Mouse (Mus musculus): ENCODE data around the gene Vgll4. TPM values are rescaled to one million over a fixed set of nuclear protein-coding genes. Genes with fewer than 3 reads are reported as not detected.

The Vgll4 gene
- polyA plus RNA-seq, 1 experiment from 2014 or later, result 152 TPM

GRCm38 (mm10) chr6:114936941-114937313, 32.9 kb downstream of the Vgll4 start:
- no peak for ATAC-seq (ENCODE audit: low read depth)
- 79% methylated on average over 5 of the region's 5 CpGs for WGBS
- no peaks in the 10 kb centered on the region for H3K27me3 ChIP-seq (ENCODE audit: control insufficient read depth, insufficient read depth, low read depth, low read length)

GRCm38 (mm10) chr6:114936297-114936940, 33.4 kb downstream of the Vgll4 start:
- no peak overlapping the region for H3K4me3 ChIP-seq (ENCODE audit: low read length)
- 0 out of 2 replicates have a peak, but pooled peaks cover 2% of the 10 kb centered on the region for H3K9me3 ChIP-seq (ENCODE audit: control insufficient read depth, low read length)
- no peaks in the 10 kb centered on the region for H3K27me3 ChIP-seq (ENCODE audit: control insufficient read depth, insufficient read depth, low read depth, low read length)
- no peaks in the 10 kb centered on the region for H3K36me3 ChIP-seq (ENCODE audit: control insufficient read depth, insufficient read depth, low read length)
- no peak overlapping the region for H3K9ac ChIP-seq (ENCODE audit: low read length)
- H3K4me2 ChIP-seq (ENCODE audit: low read depth, low read length), result no peak overlapping the region
- peaks cover 13% of the 10 kb centered on the region for H3K4me1 ChIP-seq (replicated peaks; ENCODE audit: control insufficient read depth, insufficient read depth, low read length)
- no peak overlapping the region for H3K27ac ChIP-seq (ENCODE audit: low read length)
- no peak for ATAC-seq (ENCODE audit: low read depth)
- WGBS, result 66% methylated on average over 19 of the region's 19 CpGs

More at GRCm38 (mm10) chr6:114936941-114937313, 32.9 kb downstream of the Vgll4 start:
- Histone ChIP-seq H3K4me2 (ENCODE audit: low read depth, low read length) (no peak overlapping the region), H3K27ac (ENCODE audit: low read length) (no peak overlapping the region), H3K4me3 (ENCODE audit: low read length) (no peak overlapping the region), H3K36me3 (ENCODE audit: control insufficient read depth, insufficient read depth, low read length) (no peaks in the 10 kb centered on the region), H3K9ac (ENCODE audit: low read length) (no peak overlapping the region), H3K4me1 (replicated peaks; ENCODE audit: control insufficient read depth, insufficient read depth, low read length) (peaks cover 13% of the 10 kb centered on the region), H3K9me3 (ENCODE audit: control insufficient read depth, low read length) (0 out of 2 replicates have a peak, but pooled peaks cover 2% of the 10 kb centered on the region)

GRCm38 (mm10) chr6:114935362-114935761, 34.4 kb downstream of the Vgll4 start:
- Histone ChIP-seq H3K4me3 (ENCODE audit: low read length) (no peak overlapping the region), H3K9ac (ENCODE audit: low read length) (no peak overlapping the region), H3K4me2 (ENCODE audit: low read depth, low read length) (no peak overlapping the region), H3K27ac (ENCODE audit: low read length) (no peak overlapping the region), H3K27me3 (ENCODE audit: control insufficient read depth, insufficient read depth, low read depth, low read length) (no peaks in the 10 kb centered on the region), H3K9me3 (ENCODE audit: control insufficient read depth, low read length) (0 out of 2 replicates have a peak, but pooled peaks cover 2% of the 10 kb centered on the region), H3K36me3 (ENCODE audit: control insufficient read depth, insufficient read depth, low read length) (no peaks in the 10 kb centered on the region), H3K4me1 (replicated peaks; ENCODE audit: control insufficient read depth, insufficient read depth, low read length) (peaks cover 21% of the 10 kb centered on the region)
- WGBS, result 79% methylated on average over 3 of the region's 3 CpGs
- no peak for ATAC-seq (ENCODE audit: low read depth)

- Histone ChIP-seq H3K27me3 (ENCODE audit: control insufficient read depth, insufficient read depth, low read depth, low read length) (no peaks in the 10 kb centered on the region), H3K27ac (ENCODE audit: low read length) (no peak overlapping the region), H3K4me3 (ENCODE audit: low read length) (no peak overlapping the region), H3K4me1 (replicated peaks; ENCODE audit: control insufficient read depth, insufficient read depth, low read length) (peaks cover 26% of the 10 kb centered on the region), H3K36me3 (ENCODE audit: control insufficient read depth, insufficient read depth, low read length) (no peaks in the 10 kb centered on the region), H3K9ac (ENCODE audit: low read length) (no peak overlapping the region), H3K9me3 (ENCODE audit: control insufficient read depth, low read length) (0 out of 2 replicates have a peak, but pooled peaks cover 2% of the 10 kb centered on the region), H3K4me2 (ENCODE audit: low read depth, low read length) (no peak overlapping the region)
- 67% methylated on average over 11 of the region's 11 CpGs for WGBS
- ATAC-seq (ENCODE audit: low read depth), result no peak
These were observed 35.7 kb downstream of the Vgll4 start for GRCm38 (mm10) chr6:114934045-114934444.

GRCm38 (mm10) chr6:114932991-114933392, 36.8 kb downstream of the Vgll4 start:
- Histone ChIP-seq H3K4me1 (replicated peaks; ENCODE audit: control insufficient read depth, insufficient read depth, low read length) (peaks cover 26% of the 10 kb centered on the region), H3K27ac (ENCODE audit: low read length) (no peak overlapping the region), H3K27me3 (ENCODE audit: control insufficient read depth, insufficient read depth, low read depth, low read length) (no peaks in the 10 kb centered on the region), H3K9ac (ENCODE audit: low read length) (no peak overlapping the region), H3K4me2 (ENCODE audit: low read depth, low read length) (no peak overlapping the region), H3K36me3 (ENCODE audit: control insufficient read depth, insufficient read depth, low read length) (no peaks in the 10 kb centered on the region), H3K9me3 (ENCODE audit: control insufficient read depth, low read length) (0 out of 2 replicates have a peak, but pooled peaks cover 2% of the 10 kb centered on the region), H3K4me3 (ENCODE audit: low read length) (no peak overlapping the region)
- no peak for ATAC-seq (ENCODE audit: low read depth)
- 80% methylated on average over 3 of the region's 3 CpGs for WGBS

- ATAC-seq (ENCODE audit: low read depth), result peak; percentile 27; the same call in 1 of the 2 replicates
- H3K4me2 ChIP-seq (ENCODE audit: low read depth, low read length), result peak overlapping the region; percentile 52; the same call in 1 of the 2 replicates
- H3K9me3 ChIP-seq (ENCODE audit: control insufficient read depth, low read length), result peaks cover under 1% of the 10 kb centered on the region
- peak overlapping the region; percentile 57 for H3K9ac ChIP-seq (ENCODE audit: low read length)
- H3K4me1 ChIP-seq (replicated peaks; ENCODE audit: control insufficient read depth, insufficient read depth, low read length), result peaks cover 26% of the 10 kb centered on the region
- peak overlapping the region; percentile 80 for H3K27ac ChIP-seq (ENCODE audit: low read length)
- H3K36me3 ChIP-seq (ENCODE audit: control insufficient read depth, insufficient read depth, low read length), result no peaks in the 10 kb centered on the region
- H3K27me3 ChIP-seq (ENCODE audit: control insufficient read depth, insufficient read depth, low read depth, low read length), result no peaks in the 10 kb centered on the region
- 45% methylated on average over 5 of the region's 5 CpGs for WGBS
- H3K4me3 ChIP-seq (ENCODE audit: low read length), result no peak overlapping the region
These were observed 37.7 kb downstream of the Vgll4 start for GRCm38 (mm10) chr6:114932116-114932500.

- no peaks in the 10 kb centered on the region for H3K27me3 ChIP-seq (ENCODE audit: control insufficient read depth, insufficient read depth, low read depth, low read length)
- H3K4me2 ChIP-seq (ENCODE audit: low read depth, low read length), result peak overlapping the region; percentile 52
- ATAC-seq (ENCODE audit: low read depth), result no peak
- 39% methylated on average over 28 of the region's 28 CpGs for WGBS
- H3K4me3 ChIP-seq (ENCODE audit: low read length), result peak overlapping the region; percentile 25
- H3K9me3 ChIP-seq (ENCODE audit: control insufficient read depth, low read length), result peaks cover 4% of the 10 kb centered on the region
- H3K36me3 ChIP-seq (ENCODE audit: control insufficient read depth, insufficient read depth, low read length), result no peaks in the 10 kb centered on the region
- peak overlapping the region; percentile 57 for H3K9ac ChIP-seq (ENCODE audit: low read length)
- H3K4me1 ChIP-seq (replicated peaks; ENCODE audit: control insufficient read depth, insufficient read depth, low read length), result peaks cover 26% of the 10 kb centered on the region
- H3K27ac ChIP-seq (ENCODE audit: low read length), result peak overlapping the region; percentile 80
These were observed 38.3 kb downstream of the Vgll4 start for GRCm38 (mm10) chr6:114931212-114932115.

- Histone ChIP-seq H3K27ac (ENCODE audit: low read length) (no peak overlapping the region), H3K4me3 (ENCODE audit: low read length) (no peak overlapping the region), H3K4me1 (replicated peaks; ENCODE audit: control insufficient read depth, insufficient read depth, low read length) (peaks cover 28% of the 10 kb centered on the region), H3K9ac (ENCODE audit: low read length) (no peak overlapping the region; the same call in 1 of the 2 replicates), H3K4me2 (ENCODE audit: low read depth, low read length) (no peak overlapping the region), H3K9me3 (ENCODE audit: control insufficient read depth, low read length) (peaks cover 4% of the 10 kb centered on the region), H3K36me3 (ENCODE audit: control insufficient read depth, insufficient read depth, low read length) (no peaks in the 10 kb centered on the region), H3K27me3 (ENCODE audit: control insufficient read depth, insufficient read depth, low read depth, low read length) (no peaks in the 10 kb centered on the region)
- ATAC-seq (ENCODE audit: low read depth), result no peak
- WGBS, result 81% methylated on average over 8 of the region's 8 CpGs
These were observed 39.1 kb downstream of the Vgll4 start for GRCm38 (mm10) chr6:114930646-114931045.

GRCm38 (mm10) chr6:114930038-114930591, 39.7 kb downstream of the Vgll4 start:
- Histone ChIP-seq H3K27me3 (ENCODE audit: control insufficient read depth, insufficient read depth, low read depth, low read length) (no peaks in the 10 kb centered on the region), H3K36me3 (ENCODE audit: control insufficient read depth, insufficient read depth, low read length) (no peaks in the 10 kb centered on the region), H3K4me1 (replicated peaks; ENCODE audit: control insufficient read depth, insufficient read depth, low read length) (peaks cover 28% of the 10 kb centered on the region), H3K4me3 (ENCODE audit: low read length) (no peak overlapping the region), H3K9me3 (ENCODE audit: control insufficient read depth, low read length) (peaks cover 4% of the 10 kb centered on the region), H3K9ac (ENCODE audit: low read length) (no peak overlapping the region), H3K4me2 (ENCODE audit: low read depth, low read length) (0 out of 2 replicates have a peak overlapping the region, but pooled peaks have one; percentile 5), H3K27ac (ENCODE audit: low read length) (no peak overlapping the region; the same call in 1 of the 2 replicates)
- 43% methylated on average over 11 of the region's 11 CpGs for WGBS
- 0 out of 2 replicates have a peak, but pooled peaks have one; percentile 23 for ATAC-seq (ENCODE audit: low read depth)
